Mouse (Mus musculus) splenic B cell, adult 2 months (primary cell): Measurements from ENCODE around the gene Olfr71.

Source experiments
- DNase-seq: peaks from one replicate; pipeline ENCODE4 v3.0.0-alpha.2; 2011; ENCODE audit warnings: low read depth, low spot score
- H3K27me3 ChIP-seq: 2 replicates; pipeline ENCODE4 v1.6.1; 2012; ENCODE audit warnings: mild to moderate bottlenecking, low read length, moderate library complexity, mixed read lengths; ENCODE audit not compliant: control insufficient read depth, poor library complexity, insufficient read depth, severe bottlenecking
- H3K36me3 ChIP-seq: 2 replicates; pipeline ENCODE4 v1.6.1; 2012; ENCODE audit warnings: mild to moderate bottlenecking, low read length, moderate library complexity, mixed read lengths; ENCODE audit not compliant: control insufficient read depth, poor library complexity, insufficient read depth, severe bottlenecking

Gene Olfr71

GRCm38 (mm10) chr4:43694439-43695248 lies 15.4 kb downstream of the Olfr71 start:
- H3K36me3 ChIP-seq, result no peaks in the 10 kb centered on the region
- no peak for DNase-seq
- no peaks in the 10 kb centered on the region for H3K27me3 ChIP-seq

DNA sequence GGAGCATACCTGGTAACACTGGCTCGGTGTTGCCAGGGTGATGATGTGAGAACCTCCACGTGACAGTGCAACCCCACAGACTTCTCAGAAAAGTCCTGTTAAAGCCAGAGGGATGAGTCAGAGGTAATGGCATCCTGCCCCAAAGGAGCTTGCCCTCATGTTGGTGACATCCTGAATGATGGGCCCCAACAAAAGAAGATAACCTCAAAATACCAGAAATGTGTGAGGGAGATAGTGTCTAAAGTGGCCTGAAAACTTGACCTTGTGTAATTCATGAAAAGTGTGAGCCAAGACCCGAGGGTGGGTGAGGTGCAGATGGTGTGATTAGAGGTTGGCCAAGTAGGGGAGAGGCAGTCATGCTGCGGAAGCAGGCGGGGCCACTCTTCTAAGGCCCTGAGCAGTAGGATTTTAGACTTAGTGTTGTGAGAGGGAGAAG lies 16.2 kb downstream of the Olfr71 start:
- Histone ChIP-seq H3K27me3 (no peaks in the 10 kb centered on the region), H3K36me3 (no peaks in the 10 kb centered on the region)
- no peak for DNase-seq

DNA sequence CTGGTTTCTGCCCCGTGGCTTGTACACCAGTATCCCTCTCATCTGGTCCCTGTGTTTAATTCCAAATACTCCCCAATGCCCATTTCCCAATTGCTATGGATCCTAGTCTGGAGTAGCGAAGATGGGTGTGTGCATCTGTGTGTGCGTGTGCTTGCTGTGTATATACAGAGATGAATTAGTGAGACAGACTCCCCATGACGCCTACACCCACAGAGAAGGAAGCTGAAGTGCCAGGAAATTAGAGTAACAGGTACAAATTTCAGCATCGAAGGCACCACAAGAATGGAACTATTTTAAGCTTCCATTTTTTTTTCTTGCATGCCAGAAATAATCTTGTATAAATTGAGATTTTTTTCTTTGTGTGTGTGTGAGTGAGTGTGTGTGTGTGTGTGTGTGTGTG lies 19.0 kb downstream of the Olfr71 start:
- H3K36me3 ChIP-seq, result no peaks in the 10 kb centered on the region
- no peak for DNase-seq
- H3K27me3 ChIP-seq, result no peaks in the 10 kb centered on the region

GRCm38 (mm10) chr4:43690021-43690420 lies 20.0 kb downstream of the Olfr71 start:
- no peaks in the 10 kb centered on the region for H3K36me3 ChIP-seq
- no peak for DNase-seq
- no peaks in the 10 kb centered on the region for H3K27me3 ChIP-seq

DNA sequence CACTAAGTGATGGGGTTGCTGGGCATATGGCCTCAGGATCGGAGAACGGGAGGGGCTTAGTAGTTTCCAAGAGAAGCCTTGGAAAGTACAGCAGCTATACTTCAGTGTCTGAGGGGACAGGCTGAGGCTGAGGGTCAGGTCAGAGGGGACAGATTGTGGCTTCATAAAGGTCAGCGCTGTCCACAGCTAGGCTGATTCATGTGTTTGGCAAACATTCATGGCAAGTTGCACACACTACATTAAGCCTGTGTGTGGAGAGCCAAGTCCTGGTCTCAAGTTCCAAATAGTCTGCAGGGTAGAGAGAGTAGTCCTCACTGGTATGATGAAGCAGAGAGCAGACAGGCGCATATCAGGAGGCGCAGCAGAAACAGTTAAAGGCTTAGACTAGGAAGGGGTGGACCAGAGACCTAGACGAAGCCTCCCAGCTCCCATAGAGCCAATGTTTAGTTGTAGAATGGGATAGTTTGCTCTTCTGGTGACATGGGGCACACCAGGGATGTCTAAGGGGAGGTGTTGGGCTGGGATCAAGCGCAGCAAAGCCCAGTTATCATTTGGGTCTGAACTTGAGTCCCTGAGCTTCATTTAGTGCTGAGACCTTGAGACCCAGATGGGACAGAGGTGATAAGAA lies 30.5 kb downstream of the Olfr71 start:
- no peaks in the 10 kb centered on the region for H3K36me3 ChIP-seq
- no peaks in the 10 kb centered on the region for H3K27me3 ChIP-seq
- no peak for DNase-seq

- DNase-seq, result no peak
- no peaks in the 10 kb centered on the region for H3K27me3 ChIP-seq
Measured at GRCm38 (mm10) chr4:43678541-43678940, 31.5 kb downstream of the Olfr71 start.

DNA sequence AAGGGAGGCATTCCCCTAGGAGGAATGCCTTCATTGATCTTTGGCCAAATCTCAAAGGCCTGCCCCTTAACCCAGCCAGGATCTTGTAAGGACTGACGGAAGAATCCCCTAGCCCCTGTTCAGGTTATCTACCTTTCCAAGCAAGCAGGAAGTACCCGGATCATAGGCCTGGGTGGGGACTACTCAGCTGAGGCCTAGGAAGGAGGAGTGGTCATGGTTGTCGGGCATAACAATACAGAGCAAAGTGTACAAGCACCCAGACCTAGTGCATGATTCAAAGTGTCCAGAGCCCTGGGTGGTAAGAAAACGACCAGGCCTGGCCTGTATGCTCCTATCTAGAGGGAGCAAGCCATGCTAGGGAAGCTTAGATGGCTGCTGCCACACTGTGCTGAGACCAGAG lies 34.4 kb downstream of the Olfr71 start:
- Histone ChIP-seq H3K36me3 (no peaks in the 10 kb centered on the region), H3K27me3 (no peaks in the 10 kb centered on the region)
- DNase-seq, result no peak

More at GRCm38 (mm10) chr4:43678541-43678940, 31.5 kb downstream of the Olfr71 start:
- H3K36me3 ChIP-seq, result no peaks in the 10 kb centered on the region

DNA sequence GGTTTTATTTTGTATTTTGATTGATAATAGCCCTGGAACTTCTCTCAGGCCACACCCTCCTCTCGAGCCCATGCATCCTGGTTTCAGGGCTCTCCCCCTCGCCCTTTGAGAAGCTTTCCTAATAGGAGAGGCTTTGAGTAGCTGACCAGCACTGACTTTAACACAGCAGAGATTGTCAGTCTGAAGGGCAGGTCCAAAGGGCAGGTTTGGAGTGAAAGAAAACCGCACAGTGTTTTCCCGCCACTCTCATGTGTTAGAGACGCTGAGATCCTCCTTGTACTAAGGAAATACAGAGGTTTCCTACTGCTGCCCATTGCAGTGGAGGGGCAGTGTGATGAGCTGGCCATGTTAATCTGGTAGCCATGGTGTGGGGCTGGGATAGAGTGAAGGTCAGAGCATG lies 35.1 kb downstream of the Olfr71 start:
- DNase-seq, result no peak
- H3K36me3 ChIP-seq, result no peaks in the 10 kb centered on the region

GRCm38 (mm10) chr4:43673703-43674102 lies 36.4 kb downstream of the Olfr71 start:
- DNase-seq, result no peak
- Histone ChIP-seq H3K36me3 (no peaks in the 10 kb centered on the region), H3K27me3 (no peaks in the 10 kb centered on the region)

More for the DNA sequence above, 35.1 kb downstream of the Olfr71 start:
- H3K27me3 ChIP-seq, result no peaks in the 10 kb centered on the region

GRCm38 (mm10) chr4:43672070-43672469 lies 38.0 kb downstream of the Olfr71 start:
- no peaks in the 10 kb centered on the region for H3K27me3 ChIP-seq
- peak; percentile 89 for DNase-seq
- no peaks in the 10 kb centered on the region for H3K36me3 ChIP-seq

DNA sequence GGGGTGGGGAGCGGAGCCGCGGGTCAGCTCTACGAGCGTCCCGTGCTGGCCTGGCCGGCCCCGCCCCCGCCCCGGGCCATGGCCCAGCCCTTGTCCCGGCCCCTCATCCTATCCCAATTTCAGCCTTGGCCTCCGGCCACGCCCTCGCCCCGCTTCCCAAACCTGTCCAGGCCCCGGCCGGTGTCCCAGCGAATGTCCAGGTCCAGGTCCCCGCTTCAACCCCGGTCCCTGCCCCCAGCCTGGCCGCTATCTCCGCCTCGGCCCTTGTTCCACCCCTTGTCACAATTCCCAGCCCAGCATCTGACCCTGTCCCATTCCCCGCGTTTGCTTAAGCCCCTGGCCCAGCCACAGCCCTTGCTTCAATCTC lies 40.6 kb downstream of the Olfr71 start:
- no peaks in the 10 kb centered on the region for H3K27me3 ChIP-seq
- no peaks in the 10 kb centered on the region for H3K36me3 ChIP-seq
- DNase-seq, result no peak

DNA sequence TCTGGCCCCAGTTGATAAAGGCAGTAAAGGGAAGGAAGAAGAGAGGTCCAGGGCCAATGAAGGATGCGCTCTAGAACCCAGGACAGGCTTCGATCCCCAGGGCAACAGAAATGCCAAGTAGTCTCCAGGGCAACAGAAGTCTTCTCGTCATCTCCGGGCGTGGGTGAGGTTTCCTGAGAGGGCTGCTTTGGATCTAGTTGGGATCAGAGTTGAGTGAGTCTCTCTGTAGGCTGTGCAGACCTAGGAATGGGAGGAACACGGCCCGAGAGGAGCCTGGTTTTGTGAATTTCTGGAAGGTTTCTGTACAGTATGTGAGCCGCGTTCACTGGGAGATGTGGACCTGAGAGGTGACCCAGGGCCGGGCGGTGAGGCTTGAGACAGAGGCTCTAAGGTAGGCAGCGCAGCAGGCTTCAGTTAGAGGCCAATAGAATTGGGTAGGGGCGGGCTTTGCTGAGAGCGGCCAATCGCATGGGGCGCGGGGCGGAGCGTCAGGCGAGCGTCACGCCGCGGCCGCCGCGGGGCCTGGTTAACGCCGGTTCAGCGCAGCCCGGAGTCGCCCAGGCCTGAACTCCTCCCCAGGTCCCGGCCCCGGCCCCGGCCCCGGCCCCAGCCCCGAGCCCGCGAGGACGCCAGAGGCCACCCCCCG lies 41.1 kb downstream of the Olfr71 start, which contains the start of the genes Tmem8b and Fam221b:
TSS of gene Tmem8b (plus strand) at position 190 of the 646 bp plus-strand sequence.
TSS of gene Fam221b (minus strand) at position 364 of the 646 bp plus-strand sequence.
- no peaks in the 10 kb centered on the region for H3K36me3 ChIP-seq
- no peaks in the 10 kb centered on the region for H3K27me3 ChIP-seq
- DNase-seq, result peak; percentile 88

DNA sequence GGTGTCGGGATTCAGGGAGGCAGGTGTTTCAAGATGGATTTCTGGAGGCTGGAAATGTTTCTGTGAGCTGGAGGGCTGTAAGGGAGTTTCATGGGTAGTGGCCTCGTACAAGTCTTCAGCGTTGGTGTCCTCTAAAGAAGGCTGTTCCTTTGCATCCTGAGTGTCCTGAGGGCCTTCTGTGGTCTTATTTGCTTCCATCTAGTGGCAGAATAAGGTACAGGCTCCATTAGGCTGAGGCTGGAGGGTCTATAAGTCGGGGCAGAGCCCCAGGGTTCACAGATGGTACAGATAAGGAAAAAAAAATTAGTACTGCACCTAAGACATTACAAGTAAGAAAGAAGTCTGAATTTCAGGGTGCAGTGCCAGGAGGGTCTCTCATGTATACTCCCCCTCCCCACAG lies 43.6 kb downstream of the Olfr71 start:
- Histone ChIP-seq H3K27me3 (no peaks in the 10 kb centered on the region), H3K36me3 (no peaks in the 10 kb centered on the region)
- DNase-seq, result peak; percentile 49

DNA sequence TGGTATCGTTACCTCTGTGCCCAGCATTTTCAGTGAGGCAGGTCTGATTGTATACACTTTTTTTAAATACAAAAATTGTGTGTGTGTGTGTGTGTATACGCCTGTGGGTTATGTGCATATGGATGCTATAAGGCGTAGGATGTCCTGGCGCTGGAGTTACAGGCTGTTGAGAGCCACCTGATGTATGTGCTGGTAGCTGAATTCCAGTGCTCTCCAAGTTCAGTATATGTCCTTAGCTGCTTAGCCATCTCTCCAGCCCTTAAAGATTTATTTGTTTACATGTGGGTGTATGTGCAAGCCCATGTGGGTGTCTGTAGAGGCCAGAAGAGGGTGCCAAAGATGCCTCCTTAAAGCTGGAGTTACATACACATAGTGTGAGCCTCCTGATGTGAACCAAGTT lies 52.9 kb downstream of the Olfr71 start:
- Histone ChIP-seq H3K27me3 (no peaks in the 10 kb centered on the region; the same call in 1 of the 2 replicates), H3K36me3 (no peaks in the 10 kb centered on the region)
- peak; percentile 39 for DNase-seq
